Mouse (Mus musculus): Measurements from ENCODE around the gene Adgrd1.

Gene Adgrd1

GRCm38 (mm10) chr5:129161372-129162051, 65.0 kb downstream of the Adgrd1 start:
- peak; percentile 36 for DNase-seq

- DNase-seq = no peak
Measured at GRCm38 (mm10) chr5:129163416-129163815, 66.9 kb downstream of the Adgrd1 start.

GRCm38 (mm10) chr5:129164091-129164490, 67.5 kb downstream of the Adgrd1 start:
- DNase-seq = no peak

GRCm38 (mm10) chr5:129164911-129165584, 68.5 kb downstream of the Adgrd1 start:
- no peak for DNase-seq

- no peak for DNase-seq
Measured at GRCm38 (mm10) chr5:129165595-129165994, 69.0 kb downstream of the Adgrd1 start.

GRCm38 (mm10) chr5:129169090-129169489, 72.5 kb downstream of the Adgrd1 start:
- DNase-seq = no peak

- DNase-seq = no peak
Measured at GRCm38 (mm10) chr5:129169567-129169966, 73.0 kb downstream of the Adgrd1 start.

GRCm38 (mm10) chr5:129172533-129172932, 76.0 kb downstream of the Adgrd1 start:
- no peak for DNase-seq

GRCm38 (mm10) chr5:129175925-129176324, 79.4 kb downstream of the Adgrd1 start:
- no peak for DNase-seq

GRCm38 (mm10) chr5:129177697-129178511, 81.4 kb downstream of the Adgrd1 start:
- peak; percentile 91 for DNase-seq

- DNase-seq = no peak
Measured at GRCm38 (mm10) chr5:129179356-129179755, 82.8 kb downstream of the Adgrd1 start.

GRCm38 (mm10) chr5:129179995-129180714, 83.6 kb downstream of the Adgrd1 start:
- DNase-seq = no peak

GRCm38 (mm10) chr5:129180715-129181228, 84.2 kb downstream of the Adgrd1 start:
- DNase-seq = no peak

GRCm38 (mm10) chr5:129181450-129181849, 84.9 kb downstream of the Adgrd1 start:
- no peak for DNase-seq

GRCm38 (mm10) chr5:129182554-129182953, 86.0 kb downstream of the Adgrd1 start:
- DNase-seq = no peak

- DNase-seq = peak; percentile 74
Measured at GRCm38 (mm10) chr5:129186260-129186659, 89.7 kb downstream of the Adgrd1 start.

GRCm38 (mm10) chr5:129186926-129187325, 90.4 kb downstream of the Adgrd1 start:
- no peak for DNase-seq

GRCm38 (mm10) chr5:129189071-129189470, 92.5 kb downstream of the Adgrd1 start:
- DNase-seq = no peak

GRCm38 (mm10) chr5:129190077-129190476, 93.5 kb downstream of the Adgrd1 start:
- DNase-seq = no peak

GRCm38 (mm10) chr5:129196501-129196900, 100.0 kb downstream of the Adgrd1 start:
- DNase-seq = no peak

GRCm38 (mm10) chr5:129196971-129197519, 100.5 kb downstream of the Adgrd1 start:
- no peak for DNase-seq

GRCm38 (mm10) chr5:129200132-129200531, 103.6 kb downstream of the Adgrd1 start:
- DNase-seq = no peak

Data from thymus, postnatal 4 days (tissue).